Mouse (Mus musculus) cerebellum, adult 11 months (tissue): ENCODE data around the gene Ampd2.

Experiments
- DNase-seq: peaks from one replicate; pipeline ENCODE4 v3.0.0; 2022

Gene Ampd2

GRCm38 (mm10) chr3:108065551-108065950 is 20.9 kb downstream of the Ampd2 start:
- DNase-seq: no peak

- DNase-seq: no peak
These were observed 21.8 kb downstream of the Ampd2 start for GRCm38 (mm10) chr3:108064672-108065071.

- no peak for DNase-seq
These were observed 23.8 kb downstream of the Ampd2 start for GRCm38 (mm10) chr3:108062648-108063047.

GRCm38 (mm10) chr3:108061420-108061819 is 25.0 kb downstream of the Ampd2 start:
- DNase-seq: no peak

GRCm38 (mm10) chr3:108050493-108050892 is 36.0 kb downstream of the Ampd2 start:
- no peak for DNase-seq

- no peak for DNase-seq
These were observed 38.1 kb downstream of the Ampd2 start for GRCm38 (mm10) chr3:108048306-108048705.

- DNase-seq: no peak
These were observed 39.4 kb downstream of the Ampd2 start for GRCm38 (mm10) chr3:108046944-108047655.

GRCm38 (mm10) chr3:108044394-108045140 is 41.9 kb downstream of the Ampd2 start, which contains the start of gene Gstm4:
Gstm4 (minus strand) TSS chr3:108044894.
- DNase-seq: peak; percentile 78

- DNase-seq: no peak
These were observed 53.3 kb downstream of the Ampd2 start for GRCm38 (mm10) chr3:108033156-108033555.

GRCm38 (mm10) chr3:108032113-108032512 is 54.3 kb downstream of the Ampd2 start:
- no peak for DNase-seq

GRCm38 (mm10) chr3:108028641-108029365 is 57.6 kb downstream of the Ampd2 start:
- DNase-seq: no peak

GRCm38 (mm10) chr3:108026597-108026996 is 59.9 kb downstream of the Ampd2 start:
- no peak for DNase-seq

- DNase-seq: no peak
These were observed 60.4 kb downstream of the Ampd2 start for GRCm38 (mm10) chr3:108026049-108026448.

- no peak for DNase-seq
These were observed 61.1 kb downstream of the Ampd2 start for GRCm38 (mm10) chr3:108025318-108025717.
